Mouse (Mus musculus): ENCODE measurements around the gene C3. TPM values are rescaled to one million over a fixed set of nuclear protein-coding genes. Genes with fewer than 3 reads are reported as not detected.

The C3 gene
- polyA plus RNA-seq, 1 experiment: 168 TPM

GRCm38 (mm10) chr17:57249186-57250181 is 21.5 kb upstream of the C3 start, which contains the start of gene Trip10:
Gene Trip10 (plus strand): TSS chr17:57249455.
- peak; percentile 98 for DNase-seq (ENCODE audit: low spot score)

GRCm38 (mm10) chr17:57248771-57249170 is 20.8 kb upstream of the C3 start:
- no peak for DNase-seq (ENCODE audit: low spot score)

GRCm38 (mm10) chr17:57248201-57248699 is 20.3 kb upstream of the C3 start, which contains the start of gene Gpr108:
Gene Gpr108 (minus strand): TSS chr17:57248446.
- DNase-seq (ENCODE audit: low spot score): peak; percentile 70

- DNase-seq (ENCODE audit: low spot score): peak; percentile 71
Measured at GRCm38 (mm10) chr17:57247393-57248200, 19.7 kb upstream of the C3 start.

- no peak for DNase-seq (ENCODE audit: low spot score)
Measured at GRCm38 (mm10) chr17:57246663-57247392, 18.9 kb upstream of the C3 start.

GRCm38 (mm10) chr17:57245311-57245929 is 17.5 kb upstream of the C3 start:
- DNase-seq (ENCODE audit: low spot score): no peak

GRCm38 (mm10) chr17:57243650-57244370 is 15.9 kb upstream of the C3 start:
- no peak for DNase-seq (ENCODE audit: low spot score)

GRCm38 (mm10) chr17:57237181-57237580 is 9.2 kb upstream of the C3 start:
- DNase-seq (ENCODE audit: low spot score): no peak

- DNase-seq (ENCODE audit: low spot score): no peak
Measured at GRCm38 (mm10) chr17:57235803-57236202, 7.9 kb upstream of the C3 start.

GRCm38 (mm10) chr17:57234254-57234928 is 6.5 kb upstream of the C3 start:
- DNase-seq (ENCODE audit: low spot score): no peak

GRCm38 (mm10) chr17:57233038-57233437 is 5.1 kb upstream of the C3 start:
- DNase-seq (ENCODE audit: low spot score): no peak

GRCm38 (mm10) chr17:57232200-57232599 is 4.3 kb upstream of the C3 start:
- no peak for DNase-seq (ENCODE audit: low spot score)

- DNase-seq (ENCODE audit: low spot score): no peak
Measured at GRCm38 (mm10) chr17:57231321-57231771, 3.4 kb upstream of the C3 start.

- DNase-seq (ENCODE audit: low spot score): no peak
Measured at GRCm38 (mm10) chr17:57230728-57231125, 2.8 kb upstream of the C3 start.

GRCm38 (mm10) chr17:57229851-57230727 is 2.2 kb upstream of the C3 start:
- DNase-seq (ENCODE audit: low spot score): no peak

GRCm38 (mm10) chr17:57228873-57229272 is 937 bp upstream of the C3 start:
- DNase-seq (ENCODE audit: low spot score): no peak

GRCm38 (mm10) chr17:57227468-57227867 is 468 bp downstream of the C3 start:
- DNase-seq (ENCODE audit: low spot score): no peak

GRCm38 (mm10) chr17:57223313-57223712 is 4.6 kb downstream of the C3 start:
- no peak for DNase-seq (ENCODE audit: low spot score)

GRCm38 (mm10) chr17:57221911-57222310 is 6.0 kb downstream of the C3 start:
- peak; percentile 17 for DNase-seq (ENCODE audit: low spot score)

All from urinary bladder, adult 2 months (tissue).